9 mouse cellular contexts compared by ENCODE assay signal in the genomic region with DNA sequence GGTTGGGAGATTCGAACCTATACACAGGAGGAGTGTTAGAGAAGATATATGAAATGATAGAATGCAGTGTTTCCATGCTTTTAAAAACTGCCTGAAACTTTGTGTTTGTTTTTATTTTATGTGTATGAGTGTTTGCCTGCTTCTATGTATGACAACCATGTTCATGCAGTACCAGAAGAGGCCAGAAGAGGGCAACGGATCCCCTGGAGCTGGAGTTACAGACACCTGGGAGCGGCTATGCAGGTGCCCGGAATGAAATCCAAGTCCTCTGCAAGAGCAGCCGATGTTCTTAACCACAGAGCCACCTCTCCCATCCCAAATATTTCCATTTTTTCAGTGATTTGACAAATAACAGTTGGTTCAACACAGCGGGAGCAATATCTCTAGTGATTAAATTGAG.
DNase-seq lines count a peak whose midpoint lies in the region; ATAC-seq lines count a peak whose summit lies in the region.
"Had no signal": no experiment of that assay in that cellular context is flagged by ENCODE, and none has a peak within 500 bp of the region (broad histone marks: within the 10 kb centered on the region; RNA-seq: fewer than 3 reads in every experiment).

No protein-coding gene starts in this region.

- ATAC-seq in hindbrain, embryonic 11.5 days (ENCODE audit: low FRiP score) = no peak
- no peak for ATAC-seq in hindbrain, embryonic 14.5 days (ENCODE audit: low FRiP score)

- DNase-seq in hindbrain, embryonic 11.5 days (ENCODE audit: low spot score) = peak; percentile 41
- DNase-seq in hindbrain, embryonic 14.5 days (ENCODE audit: low spot score) = no peak
- DNase-seq in urinary bladder, postnatal 14 days (ENCODE audit: low spot score) = peak; percentile 37
- no peak for DNase-seq in urinary bladder, postnatal 10 days (ENCODE audit: low spot score)
- peak; percentile 47 for DNase-seq in forelimb bud, embryonic 11.5 days (ENCODE audit: low read depth, low spot score)
- DNase-seq in frontal cortex, postnatal 36 days (ENCODE audit: low spot score in 2 of 2) = no peak
- no peak for DNase-seq in T-cell, adult 2 months (ENCODE audit: low spot score)
- DNase-seq in MN1 (ENCODE audit: low spot score) = no peak

- H3K9me3 ChIP-seq in hindbrain, embryonic 11.5 days (ENCODE audit: control insufficient read depth, low read length) = no peaks in the 10 kb centered on the region
- H3K9me3 ChIP-seq in hindbrain, embryonic 14.5 days (ENCODE audit: control insufficient read depth, low read length) = no peaks in the 10 kb centered on the region

- no peaks in the 10 kb centered on the region for H3K36me3 ChIP-seq in hindbrain, embryonic 11.5 days (ENCODE audit: control insufficient read depth, insufficient read depth, low read length)
- no peaks in the 10 kb centered on the region for H3K36me3 ChIP-seq in hindbrain, embryonic 14.5 days (replicated peaks; ENCODE audit: control insufficient read depth, insufficient read depth)
- H3K36me3 ChIP-seq: limb, embryonic 13.5 days had no signal

- no peaks in the 10 kb centered on the region for H3K27me3 ChIP-seq in hindbrain, embryonic 11.5 days (ENCODE audit: control insufficient read depth, insufficient read depth, low read length)
- no peaks in the 10 kb centered on the region for H3K27me3 ChIP-seq in hindbrain, embryonic 14.5 days (ENCODE audit: control insufficient read depth, insufficient read depth, low read length)

- no peak overlapping the region for H3K27ac ChIP-seq in hindbrain, embryonic 11.5 days (ENCODE audit: low read depth, low read length)
- no peak overlapping the region for H3K27ac ChIP-seq in hindbrain, embryonic 14.5 days
- H3K27ac ChIP-seq: limb, embryonic 13.5 days had no signal

- no peaks in the 10 kb centered on the region for H3K4me1 ChIP-seq in hindbrain, embryonic 11.5 days (replicated peaks; ENCODE audit: control insufficient read depth, insufficient read depth, low read length)
- H3K4me1 ChIP-seq in hindbrain, embryonic 14.5 days (replicated peaks; ENCODE audit: control insufficient read depth, insufficient read depth, low read length) = peaks cover 6% of the 10 kb centered on the region
- H3K4me1 ChIP-seq: limb, embryonic 13.5 days had no signal

- H3K4me3 ChIP-seq in hindbrain, embryonic 11.5 days (ENCODE audit: low read depth, low read length) = no peak overlapping the region
- no peak overlapping the region for H3K4me3 ChIP-seq in hindbrain, embryonic 14.5 days (replicated peaks; ENCODE audit: low read length)
- H3K4me3 ChIP-seq: limb, embryonic 13.5 days had no signal

- no peak overlapping the region for H3K4me2 ChIP-seq in hindbrain, embryonic 11.5 days (replicated peaks; ENCODE audit: low read depth, low read length)
- no peak overlapping the region for H3K4me2 ChIP-seq in hindbrain, embryonic 14.5 days (replicated peaks)
- H3K4me2 ChIP-seq: limb, embryonic 13.5 days had no signal

- H3K9ac ChIP-seq in hindbrain, embryonic 11.5 days (ENCODE audit: low read depth, low read length) = no peak overlapping the region
- no peak overlapping the region for H3K9ac ChIP-seq in hindbrain, embryonic 14.5 days
- H3K9ac ChIP-seq: limb, embryonic 13.5 days had no signal

- WGBS in hindbrain, embryonic 11.5 days = 59% methylated on average over 6 of the region's 6 CpGs
- 60% methylated on average over 6 of the region's 6 CpGs for whole genome bisulfite sequencing in hindbrain, embryonic 14.5 days

Comparison
In these comparisons a context has a peak if more than half of its experiments do, and no peak if none do; other contexts are left out.
1. DNase-seq: peak in hindbrain, embryonic 11.5 days (single experiment), urinary bladder, postnatal 14 days (single experiment) and forelimb bud, embryonic 11.5 days (single experiment); none in hindbrain, embryonic 14.5 days (single experiment), urinary bladder, postnatal 10 days (single experiment), frontal cortex, postnatal 36 days (0 of 2), T-cell, adult 2 months (single experiment) and MN1 (single experiment).